Mouse (Mus musculus) adrenal gland, adult (tissue): ENCODE data around the gene Stox2.
A peak's percentile ranks its signal among the peaks of the same experiment; 100 is the strongest.

Experiments
- DNase-seq, 2 experiments: peaks; one replicate each; pipeline ENCODE4 v3.0.0; 2022 to 2023; ENCODE audit warnings: low spot score in 1 of 2; ENCODE audit not compliant: inconsistent age in 2 of 2

Gene Stox2

DNA sequence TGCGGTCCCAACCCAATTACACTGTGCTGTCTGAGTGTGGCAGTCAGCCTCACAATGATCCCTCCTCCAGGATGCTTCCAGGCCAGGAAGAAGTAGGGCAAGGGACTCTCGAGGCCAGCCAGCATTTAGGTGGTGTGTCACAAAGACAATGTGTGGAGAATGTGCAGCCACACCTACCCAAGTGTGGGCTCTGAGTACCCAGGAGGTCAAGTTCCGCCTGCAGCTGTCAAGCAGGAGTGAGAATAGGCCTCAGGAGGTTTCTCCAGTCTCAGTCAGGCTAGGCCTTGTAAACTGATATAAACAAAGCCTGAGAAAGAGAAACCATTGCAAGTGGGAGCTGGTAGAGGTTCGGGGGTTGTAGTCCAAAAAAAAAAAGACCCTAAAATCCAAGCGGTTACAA lies 139.8 kb downstream of the Stox2 start:
- DNase-seq: no peak

DNA sequence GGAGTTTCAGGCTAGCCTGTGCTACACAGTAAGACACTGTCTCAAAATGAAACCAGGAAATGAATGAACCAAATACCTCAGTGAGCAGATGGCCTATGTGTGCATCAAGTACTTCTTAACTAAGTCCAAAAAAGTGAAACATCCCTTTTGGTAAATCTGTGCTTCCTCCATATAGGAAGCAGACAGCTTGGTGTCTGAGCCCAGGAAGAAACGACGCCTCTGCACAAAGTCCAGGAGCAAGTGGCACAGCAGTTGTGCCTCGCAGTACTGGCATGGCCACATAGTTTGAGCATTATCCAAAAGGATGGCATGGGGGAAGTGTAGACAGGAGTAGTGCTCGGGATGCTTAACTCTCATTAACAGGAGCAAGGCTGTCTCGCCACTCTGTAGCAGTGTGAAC lies 140.3 kb downstream of the Stox2 start:
- no peak for DNase-seq

DNA sequence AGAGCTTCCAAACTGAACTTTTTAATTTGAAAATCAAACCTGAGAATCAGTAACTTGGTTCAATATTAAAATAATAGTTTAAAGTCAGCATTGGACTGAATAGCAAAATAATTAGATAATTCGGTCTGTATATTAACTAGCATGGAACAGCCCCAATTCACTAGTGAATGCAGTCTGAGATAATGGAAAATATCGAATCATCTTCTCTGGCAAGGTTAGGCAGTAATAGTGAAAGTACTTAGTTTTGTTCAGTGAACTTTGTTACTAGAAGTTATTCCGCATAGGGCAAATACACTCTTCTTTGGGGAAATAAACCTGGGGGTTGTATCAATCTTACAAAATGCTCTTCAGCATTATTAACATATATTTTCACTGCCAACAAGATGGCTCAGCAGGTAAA lies 147.7 kb downstream of the Stox2 start:
- no peak for DNase-seq

DNA sequence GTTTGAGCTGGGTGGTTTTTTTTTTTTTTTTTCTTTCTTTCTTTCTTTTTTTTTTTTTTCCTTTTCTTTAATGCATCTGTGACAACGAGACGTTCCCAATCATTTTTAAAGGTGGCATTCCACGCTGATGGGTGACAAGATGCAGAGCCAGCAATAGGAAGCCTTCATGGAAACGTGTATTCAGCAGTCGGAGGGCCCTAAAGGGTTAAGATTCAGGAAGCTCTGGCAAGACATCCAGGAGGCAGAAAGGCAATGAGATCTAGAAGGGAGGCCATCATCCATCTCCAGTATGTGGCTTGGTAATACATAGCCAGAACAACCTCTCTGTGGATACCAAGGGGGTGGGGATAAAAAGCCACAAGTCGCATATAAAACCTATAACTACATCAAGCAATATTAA lies 156.5 kb downstream of the Stox2 start:
- DNase-seq: peak in 1 of 2 experiments; percentile 39

DNA sequence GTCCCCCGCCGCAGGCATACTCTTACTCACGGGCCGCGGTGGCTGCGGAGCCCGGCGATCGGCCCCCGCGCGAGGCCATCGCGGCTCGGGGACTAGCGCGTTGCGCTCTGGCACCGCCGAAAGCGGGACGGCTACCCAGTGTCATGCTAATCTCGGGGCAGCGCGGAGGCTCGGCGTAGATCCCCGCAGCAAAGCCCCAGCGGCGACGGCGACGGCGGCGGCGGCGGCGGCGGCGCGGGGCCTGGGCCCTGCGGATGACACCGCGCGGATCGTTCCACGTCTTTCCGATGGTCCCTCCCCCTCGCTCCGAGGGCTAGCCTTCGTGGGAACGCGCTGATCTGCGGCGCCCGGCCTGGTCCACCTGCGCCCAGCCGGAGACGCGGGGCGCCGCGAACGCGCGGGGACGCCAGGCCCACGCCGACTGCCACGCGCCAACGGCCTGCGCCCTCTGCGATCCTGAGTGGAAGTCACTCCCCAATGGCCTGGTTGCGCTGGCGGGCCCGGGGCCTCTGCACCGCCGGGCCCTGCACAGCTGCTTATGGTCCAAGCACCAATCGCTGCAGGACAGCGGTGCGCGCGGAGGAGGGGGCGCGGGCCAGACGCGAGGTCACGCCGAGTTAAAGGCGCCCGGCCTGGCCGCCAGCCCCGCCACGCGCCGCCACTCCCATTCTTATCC lies 157.2 kb downstream of the Stox2 start:
- peak; percentile 83 to 94 for DNase-seq

DNA sequence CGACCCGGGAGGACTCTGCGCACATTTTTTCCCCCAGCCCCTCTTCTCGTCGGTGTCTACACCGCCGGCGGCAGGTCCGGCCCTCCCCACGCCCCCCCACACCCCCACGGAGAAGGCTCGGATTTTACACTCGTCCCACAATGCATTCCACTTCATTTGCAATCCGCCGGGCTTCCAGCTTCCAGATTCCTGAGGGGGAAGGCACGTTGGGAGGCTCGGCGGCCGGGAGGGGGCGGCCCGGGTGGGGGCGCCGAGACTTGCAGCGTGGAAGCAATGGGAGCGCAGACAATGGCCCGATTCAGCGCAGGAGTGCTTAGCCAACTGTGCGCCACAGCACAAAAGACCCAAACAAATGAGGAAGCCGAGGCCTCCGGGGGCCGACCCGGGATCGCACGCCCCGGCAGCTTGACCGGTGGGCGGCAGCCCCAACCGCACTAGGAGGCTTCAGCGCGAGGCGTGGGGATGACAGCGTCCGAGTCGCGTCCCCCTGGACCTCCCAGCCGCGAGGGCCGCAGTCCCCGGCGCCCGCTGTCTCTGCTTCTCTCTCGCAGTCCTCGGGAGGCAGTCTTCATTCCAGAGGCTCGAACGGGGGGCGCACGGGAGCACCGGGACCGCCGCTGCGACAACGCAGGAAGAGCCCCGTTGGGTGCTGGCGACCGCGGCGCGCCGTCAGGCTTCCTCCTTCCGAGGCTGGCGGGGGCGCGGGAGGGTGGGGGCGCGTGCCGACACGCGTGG lies 157.9 kb downstream of the Stox2 start:
- DNase-seq: peak; percentile 56 to 83

DNA sequence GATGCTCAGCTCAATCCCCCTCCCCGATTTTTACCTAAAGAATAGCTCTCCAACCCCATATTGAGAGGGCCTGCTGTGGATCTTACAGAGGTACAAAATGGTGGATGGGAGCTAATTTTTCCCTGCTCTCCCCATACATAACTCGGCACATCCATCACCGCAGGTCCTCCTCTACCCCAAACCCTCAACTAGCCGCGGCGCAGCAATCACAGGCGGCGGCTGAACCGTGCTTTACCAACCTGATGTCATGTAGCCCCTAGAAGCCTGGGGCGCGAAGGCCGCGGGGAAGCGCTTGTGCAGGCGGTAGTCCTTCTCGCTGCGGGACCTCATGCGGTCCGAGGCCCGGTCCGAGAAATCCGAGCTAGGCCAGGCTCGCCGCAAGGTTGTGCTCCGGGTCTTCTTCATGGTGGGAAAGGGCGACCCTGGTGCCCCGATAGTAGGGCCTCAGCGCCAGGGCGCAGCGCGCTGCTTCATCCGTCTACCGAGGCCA lies 158.5 kb downstream of the Stox2 start:
- DNase-seq: peak; percentile 41 to 79

DNA sequence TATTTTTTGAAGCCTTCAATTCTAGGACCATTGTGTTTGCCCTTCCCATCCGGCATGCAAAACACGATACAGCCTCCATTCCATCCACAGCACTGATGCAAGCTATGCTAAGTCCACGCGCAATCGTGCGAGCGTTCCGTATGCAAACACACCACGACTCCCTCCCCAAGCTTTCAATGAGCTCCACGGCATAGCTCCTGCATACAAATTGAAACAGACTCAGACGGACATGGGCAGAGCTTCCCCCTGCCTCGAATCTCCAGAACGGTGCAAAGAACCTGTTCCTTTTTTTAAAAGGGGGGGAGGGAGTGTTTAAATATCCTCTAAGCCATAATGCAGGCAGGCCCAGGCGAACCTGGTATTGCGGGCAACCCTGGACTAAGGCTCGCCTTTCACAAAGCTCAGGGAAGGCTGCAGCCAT lies 159.0 kb downstream of the Stox2 start:
- DNase-seq: no peak

DNA sequence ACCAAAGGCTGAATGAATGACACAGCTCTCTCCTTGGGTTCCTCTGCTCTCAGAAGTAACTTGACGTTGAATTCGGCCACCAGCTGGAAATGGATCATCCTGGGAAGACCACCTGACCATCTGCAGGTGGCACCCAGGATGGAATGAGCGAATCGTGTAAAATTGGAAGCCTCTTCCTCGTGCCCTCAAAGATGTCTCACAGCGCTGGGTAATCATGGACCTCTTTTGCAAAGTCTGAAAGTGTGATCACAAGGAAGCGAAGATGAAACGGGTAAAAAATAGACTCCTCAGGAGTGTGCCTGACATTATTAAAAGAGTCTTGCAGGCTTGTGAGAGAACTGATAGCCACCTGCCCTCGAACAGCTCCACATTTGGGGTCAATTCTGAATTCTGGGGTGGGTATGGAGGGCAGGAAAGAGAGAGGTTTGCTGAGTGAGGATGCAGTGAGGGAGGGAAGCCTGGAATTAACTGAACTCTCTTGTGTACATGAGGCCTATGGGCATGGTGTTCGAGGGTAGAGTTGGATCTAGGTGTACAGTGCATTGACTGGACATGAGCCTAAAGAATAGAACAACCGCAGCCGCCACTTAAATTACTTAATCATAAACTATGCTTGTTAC lies 160.0 kb downstream of the Stox2 start:
- DNase-seq: no peak

DNA sequence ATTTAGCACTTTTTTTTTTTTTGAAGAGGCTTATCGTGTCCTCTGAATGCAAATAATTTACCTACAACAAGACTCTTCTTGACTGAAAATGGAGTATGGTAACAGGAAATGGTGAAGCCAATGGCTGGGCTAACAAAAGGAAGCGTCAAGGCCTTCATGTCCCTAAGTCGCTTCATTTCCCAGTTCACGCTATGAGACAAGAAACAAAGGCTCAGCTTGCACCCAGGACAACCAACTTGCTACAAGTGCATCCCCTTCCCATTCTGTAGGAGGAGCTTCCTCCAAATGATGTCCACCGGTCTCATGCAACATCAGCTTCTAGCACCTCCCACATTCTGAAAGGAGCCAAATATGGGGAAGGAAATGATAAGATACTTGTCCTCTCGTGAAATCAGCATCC lies 160.7 kb downstream of the Stox2 start:
- no peak for DNase-seq

DNA sequence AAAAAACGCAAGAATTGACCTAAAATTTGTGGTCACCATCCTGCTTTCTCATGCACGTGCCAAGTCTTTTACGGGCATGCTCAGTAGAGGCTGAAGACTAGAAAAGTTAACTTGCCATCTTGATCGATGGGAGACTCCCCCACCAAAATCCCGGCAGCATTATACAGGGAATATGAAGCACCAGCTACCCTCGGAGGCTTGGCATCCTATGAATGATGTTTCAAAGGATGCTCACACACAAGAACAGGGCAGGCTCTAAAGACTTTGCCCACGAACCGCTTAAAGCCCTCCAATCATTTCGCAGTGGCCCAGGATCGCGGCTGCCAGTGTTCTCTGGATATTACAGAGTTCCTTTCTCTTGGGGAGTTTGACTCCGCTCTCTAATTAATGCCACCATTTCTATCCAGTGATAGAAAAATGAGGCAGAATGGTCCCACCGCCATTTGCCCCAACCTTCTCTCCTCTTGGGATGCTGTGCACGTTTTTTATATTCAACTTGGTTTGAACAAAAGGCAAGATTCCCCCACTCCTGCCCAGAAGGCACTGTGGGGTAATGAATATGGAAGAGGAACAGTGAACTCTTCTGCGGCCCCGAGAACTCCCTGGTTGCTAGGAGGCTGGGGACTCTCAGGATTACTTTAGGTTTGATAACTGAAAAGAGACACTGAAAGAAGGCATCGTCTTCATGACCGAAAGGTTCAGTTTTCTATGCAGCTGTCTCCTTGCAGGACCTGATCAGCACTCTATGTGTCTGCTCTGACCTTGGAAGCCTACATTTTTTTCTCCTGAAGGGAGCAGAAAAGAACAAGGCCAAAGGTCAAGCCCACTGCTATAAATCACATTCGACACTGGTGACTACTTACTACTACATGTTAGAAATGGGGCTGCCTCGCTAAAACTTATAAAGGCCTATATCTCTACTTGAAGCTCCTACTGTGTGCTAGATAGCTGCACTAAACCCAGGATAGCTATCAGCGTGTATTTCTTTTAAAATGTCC lies 161.5 kb downstream of the Stox2 start:
- DNase-seq: peak; percentile 20 to 53

DNA sequence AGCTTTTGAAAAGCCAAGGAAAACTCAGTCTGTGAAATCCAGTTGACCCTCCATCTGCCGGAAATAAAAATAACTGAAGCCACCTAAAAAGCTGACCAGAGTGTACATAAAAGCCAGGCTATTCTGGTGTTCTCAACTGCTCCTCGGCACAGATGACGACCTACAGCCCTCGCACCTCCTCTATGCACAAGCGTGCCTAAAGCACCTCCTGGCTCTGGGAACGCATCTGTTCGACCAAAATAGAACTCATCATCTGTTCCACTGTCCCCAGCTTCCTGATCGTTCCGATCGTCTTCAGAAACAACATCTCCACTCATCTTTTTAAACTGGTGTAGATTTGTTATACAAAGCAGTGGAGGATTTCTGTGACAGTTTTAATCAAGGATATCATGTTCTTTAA lies 166.3 kb downstream of the Stox2 start:
- no peak for DNase-seq

DNA sequence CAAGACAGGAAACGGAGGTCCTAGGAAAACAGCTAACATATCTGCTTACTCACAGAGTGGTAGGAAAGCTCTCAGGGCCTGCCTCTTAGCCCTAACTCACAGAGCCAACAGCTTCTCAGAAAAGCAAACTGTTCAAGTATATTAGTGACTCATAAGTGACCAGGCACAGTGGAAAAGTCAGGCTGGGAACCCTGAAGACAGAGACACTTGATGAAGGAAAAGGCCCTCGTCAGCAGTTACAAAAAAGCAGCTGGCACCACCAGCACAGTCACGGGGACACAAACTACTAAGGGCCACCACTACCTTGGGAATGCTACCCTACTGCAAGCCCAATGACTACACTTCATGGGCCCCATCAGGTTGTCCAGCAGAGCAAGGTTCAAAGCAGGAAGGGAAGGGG lies 168.0 kb downstream of the Stox2 start:
- peak; percentile 34 to 76 for DNase-seq

DNA sequence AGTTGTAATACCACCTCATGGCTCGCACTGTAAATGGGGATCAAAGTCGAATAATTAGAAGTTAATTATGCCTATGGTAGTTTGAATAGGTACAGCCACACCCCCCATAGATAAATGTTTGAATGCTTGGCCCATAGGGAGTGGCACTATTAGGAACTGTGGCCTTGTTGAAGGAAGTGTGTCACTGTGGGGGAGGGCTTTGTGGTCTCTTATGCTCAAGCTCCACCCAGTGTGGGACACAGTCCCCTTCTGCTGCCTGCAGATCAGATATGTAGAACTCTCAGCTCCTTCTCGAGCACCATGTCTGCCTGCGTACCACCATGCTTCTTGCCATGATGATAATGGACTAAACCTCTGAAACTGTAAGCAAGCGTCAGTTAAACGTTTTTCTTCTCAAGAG lies 177.2 kb downstream of the Stox2 start:
- no peak for DNase-seq

DNA sequence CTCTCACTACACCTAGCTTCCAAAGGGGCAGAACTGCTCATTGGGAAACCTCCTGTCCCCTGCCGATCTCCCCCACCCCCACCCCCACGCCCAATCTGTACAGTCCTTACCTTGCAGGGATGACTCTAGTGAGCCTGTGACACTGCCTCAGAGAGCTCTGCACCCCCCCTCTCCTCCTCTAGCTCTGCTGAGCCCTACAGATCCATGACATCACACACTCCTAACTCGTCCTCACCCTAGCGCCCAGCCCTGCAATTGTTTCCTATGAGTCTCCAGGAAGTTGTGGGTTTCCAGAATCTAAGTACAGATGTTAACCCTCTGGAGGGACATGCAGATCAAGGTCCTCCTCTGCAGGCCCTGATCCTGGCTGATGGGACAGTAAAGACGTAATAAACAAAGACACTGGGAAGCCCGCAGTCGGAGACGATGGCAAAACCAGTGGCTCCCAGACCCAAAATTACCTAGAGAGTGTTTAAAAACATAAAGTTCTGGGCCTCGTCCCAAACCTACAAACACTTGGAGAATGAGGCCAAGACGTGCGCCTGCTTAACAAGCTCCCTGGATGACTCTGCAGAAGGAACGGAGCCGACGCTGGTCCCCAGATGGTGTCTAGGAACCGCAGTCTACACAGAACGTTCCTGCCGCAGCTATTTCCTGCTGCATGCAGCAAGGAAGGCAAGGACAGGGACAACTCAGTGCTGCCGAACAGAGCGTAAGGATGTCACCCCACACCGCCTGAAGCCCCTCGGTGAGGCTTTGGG lies 177.9 kb downstream of the Stox2 start:
- no peak for DNase-seq

DNA sequence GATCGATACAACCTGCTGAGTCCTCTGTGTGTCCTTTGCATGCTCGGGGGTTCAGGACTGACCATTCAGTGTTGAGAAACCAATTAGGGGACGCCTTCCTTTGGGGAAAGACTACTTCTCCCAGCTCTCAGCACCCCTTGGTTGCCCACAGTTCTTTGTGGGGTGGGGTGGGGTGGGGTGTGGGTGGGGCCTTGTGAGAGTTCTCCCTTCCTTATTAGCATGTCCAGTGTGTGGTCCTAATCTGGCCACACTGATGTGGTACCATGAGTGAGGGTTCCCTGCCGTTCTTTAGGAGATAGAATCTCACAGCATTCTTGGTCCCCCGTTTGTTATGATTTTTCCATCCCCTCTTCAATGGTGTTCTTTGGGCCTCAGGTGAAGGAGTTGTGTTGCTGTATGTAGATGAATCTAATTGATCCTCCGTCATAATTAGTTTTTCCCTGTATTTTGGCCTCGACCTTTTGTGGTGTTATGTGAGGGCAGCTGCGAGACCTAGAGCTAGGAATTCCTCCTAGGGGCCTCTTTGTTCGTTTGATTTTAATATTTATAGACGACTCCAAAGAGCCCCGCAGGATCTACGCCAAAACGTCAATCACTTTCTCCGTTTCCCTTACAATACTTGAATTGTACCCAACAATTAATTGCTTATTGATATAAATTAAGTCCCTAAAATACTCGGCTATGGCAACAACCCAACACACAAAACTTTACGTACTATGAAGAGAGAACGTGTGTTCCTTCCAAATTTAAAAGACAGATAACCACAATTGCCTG lies 182.9 kb downstream of the Stox2 start:
- DNase-seq: no peak

DNA sequence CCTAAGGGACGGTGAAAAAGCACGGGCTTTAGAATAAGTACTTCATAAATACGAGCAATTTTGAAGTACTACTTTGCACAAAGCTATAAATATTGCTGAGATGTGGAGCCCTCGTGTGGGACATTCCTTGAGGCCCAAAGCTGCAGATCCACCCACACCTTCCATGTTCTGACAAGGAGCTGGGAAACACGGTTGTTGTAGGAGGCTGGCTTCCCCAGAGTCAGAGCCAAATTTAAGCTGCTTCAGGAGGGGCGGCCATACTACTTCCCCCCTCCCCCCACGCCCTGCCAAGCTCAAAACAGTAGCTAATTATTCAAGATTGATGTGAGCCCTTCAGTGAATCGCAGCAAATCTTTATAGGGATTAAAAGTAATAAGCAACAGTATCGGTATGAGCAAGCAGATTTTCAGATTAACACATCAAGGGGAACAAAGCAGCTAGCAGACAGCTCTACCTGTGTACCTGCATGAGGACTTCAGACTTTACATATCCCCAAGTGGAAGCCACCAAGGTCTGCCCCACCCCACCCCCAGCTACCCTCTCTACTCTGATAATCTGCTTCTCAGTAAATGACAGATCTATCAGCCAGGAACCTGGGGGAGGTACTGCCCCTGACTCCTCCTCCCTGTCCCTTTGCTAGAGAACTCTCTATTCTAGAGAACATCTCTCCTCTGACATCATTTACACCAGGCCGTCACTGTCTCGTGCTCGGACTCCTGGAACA lies 185.2 kb downstream of the Stox2 start:
- no peak for DNase-seq

DNA sequence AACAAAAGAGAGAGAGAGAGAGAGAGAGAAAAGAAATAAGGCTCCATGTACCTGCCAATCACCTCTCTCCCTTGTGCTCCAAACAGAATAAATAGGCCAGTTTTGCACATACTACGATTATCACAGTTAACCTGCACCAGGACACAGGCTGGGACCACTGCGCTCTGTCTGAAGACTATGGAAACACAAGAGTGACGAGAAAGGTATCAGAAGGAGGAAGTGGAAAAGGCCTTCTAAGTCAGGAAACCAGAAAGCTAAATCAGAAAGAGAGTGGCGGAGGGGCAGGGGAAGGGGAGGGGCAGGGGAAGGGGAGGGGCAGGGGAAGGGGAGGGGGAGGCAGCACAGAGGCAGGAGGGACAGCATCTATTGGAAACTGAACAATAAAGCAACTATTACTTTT lies 195.3 kb downstream of the Stox2 start:
- no peak for DNase-seq

DNA sequence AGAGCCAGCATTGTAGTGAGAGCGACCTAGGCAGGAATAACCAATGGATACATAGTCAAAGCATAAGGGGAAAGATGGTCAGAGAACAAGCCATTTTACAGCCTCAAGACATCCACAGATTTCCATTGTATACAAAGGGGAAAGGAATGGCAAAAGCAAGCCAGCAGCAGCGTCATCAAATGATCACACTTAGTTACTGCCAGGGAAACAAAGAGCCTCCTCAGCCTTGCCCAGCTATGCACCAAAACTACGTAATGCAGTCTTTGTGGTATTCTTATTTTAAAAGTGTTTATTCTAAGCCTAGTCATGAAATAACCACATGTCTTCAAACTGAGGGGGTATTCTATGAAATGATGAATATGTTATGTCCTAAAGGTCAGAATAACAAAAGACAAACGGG lies 201.0 kb downstream of the Stox2 start:
- DNase-seq: no peak
